Mouse (Mus musculus) colon, adult 2 months (tissue): ENCODE results near the gene Olfr464. TPM values are rescaled to one million over a fixed set of nuclear protein-coding genes. Genes with fewer than 3 reads are reported as not detected.

Source experiments
- polyA plus RNA-seq: library from polyadenylated mRNA; depleted of rRNA; stranded (reverse); fragments of >200 nt; gene quantifications from 2 replicates; pipeline ENCODE4 v1.2.3, GENCODE M21; 2012; rRNA removed

Gene Olfr464
- polyA plus RNA-seq, result not detected in 2 replicates

DNA sequence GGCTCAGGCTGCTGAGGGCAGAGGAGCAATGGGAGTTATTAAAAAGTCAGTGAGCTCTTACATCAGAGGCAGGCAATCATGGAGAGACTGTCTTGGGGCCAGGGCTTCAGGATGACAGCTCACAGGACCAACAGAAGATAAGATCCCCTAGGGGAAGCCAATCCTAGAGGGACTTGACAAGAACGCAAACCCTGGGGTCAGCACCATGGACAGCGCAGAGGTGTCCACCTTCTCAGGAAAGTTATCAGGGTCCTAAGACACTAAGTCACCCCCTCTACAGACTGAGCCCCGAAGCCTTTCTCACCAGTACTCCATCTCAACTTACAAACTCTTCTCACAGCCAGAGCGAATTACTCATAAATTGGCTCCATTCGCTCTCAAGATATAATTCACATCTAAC is at the start of gene Olfr464:
Gene Olfr464 (minus strand): TSS at position 2 of the 400 bp plus-strand sequence.

GRCm38 (mm10) chr11:87897287-87897686 is 23.5 kb downstream of the Olfr464 start, which contains the start of gene Olfr463:
TSS of gene Olfr463 (minus strand) at chr11:87897387.

GRCm38 (mm10) chr11:87892168-87892567 is 28.6 kb downstream of the Olfr464 start, which contains the start of gene Olfr462:
TSS of gene Olfr462 (minus strand) at chr11:87892268.

DNA sequence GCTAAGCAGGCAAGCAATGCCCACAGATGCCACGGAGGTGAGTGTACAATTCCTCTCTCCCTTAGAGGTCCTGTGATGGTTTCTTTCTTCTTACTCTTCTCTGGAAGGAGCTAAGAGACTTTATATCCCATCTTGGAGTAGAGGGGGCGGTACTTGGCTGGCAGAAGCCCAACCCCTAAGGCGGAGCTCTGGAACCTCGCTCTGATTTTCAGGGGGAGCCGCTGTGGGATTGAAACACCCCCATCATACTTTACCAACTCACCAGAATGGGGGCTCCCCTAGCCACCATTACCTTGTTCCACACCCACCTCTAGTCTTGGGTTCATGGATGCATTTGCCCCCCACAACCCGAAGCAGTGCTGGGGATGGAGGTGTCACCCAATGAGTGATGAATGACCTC is 45.3 kb downstream of the Olfr464 start, which contains the start of gene Epx:
Gene Epx (minus strand): TSS at position 101 of the 400 bp plus-strand sequence.

Other genes with a start within 250 kb of the Olfr464 start
- gene Supt4a, start 183.4 kb downstream of the Olfr464 start, polyA plus RNA-seq, result 33.1 and 41.4 TPM in 2 replicates
- 0.90 and 1.5 TPM in 2 replicates for gene Tspoap1, start 160.4 kb downstream of the Olfr464 start, polyA plus RNA-seq
- 0.20 and 0.34 TPM in 2 replicates for gene Mpo, start 127.4 kb downstream of the Olfr464 start, polyA plus RNA-seq
- gene Lpo, start 92.7 kb downstream of the Olfr464 start, polyA plus RNA-seq, result 178 and 221 TPM in 2 replicates
- gene Mks1, start 67.8 kb downstream of the Olfr464 start, polyA plus RNA-seq, result 13.8 and 17.7 TPM in 2 replicates
- 0.27 TPM in 1 of 2 replicates, not detected in the other for gene Epx, start 45.4 kb downstream of the Olfr464 start, polyA plus RNA-seq
- gene Olfr462, start 28.7 kb downstream of the Olfr464 start, polyA plus RNA-seq, result not detected in 2 replicates
- gene Olfr463, start 23.6 kb downstream of the Olfr464 start, polyA plus RNA-seq, result not detected in 2 replicates
- 94.3 and 116 TPM in 2 replicates for gene Dynll2, start 66.6 kb upstream of the Olfr464 start, polyA plus RNA-seq
- 105 and 115 TPM in 2 replicates for gene Srsf1, start 126.4 kb upstream of the Olfr464 start, polyA plus RNA-seq
- gene Vezf1, start 147.3 kb upstream of the Olfr464 start, polyA plus RNA-seq, result 13.2 and 13.9 TPM in 2 replicates
- 41.2 and 42.7 TPM in 2 replicates for gene Cuedc1, start 177.1 kb upstream of the Olfr464 start, polyA plus RNA-seq